Mouse (Mus musculus) hindbrain, embryonic 16.5 days (tissue): ENCODE measurements at regions not wholly inside any gene's neighbourhood (a gene's known extent, or its start where the extent isn't known, plus 50 kb on each side); places are given as distances from the start of the nearest gene placed in this dataset.

Experiments
- ATAC-seq: fragments of 200-750 bp; cut with Nextera tagmentation; 2 replicates; pipeline ENCODE4 v1.8.0; 2017; ENCODE audit warnings: moderate TSS enrichment, moderate library complexity
- H3K27ac ChIP-seq: fragments of 300-500 bp; sonication (generic); 2 replicates; pipeline ENCODE4 v1.5.1; 2014; ENCODE audit warnings: low read depth, mild to moderate bottlenecking, control low read depth, low read length, moderate library complexity
- H3K27me3 ChIP-seq: fragments of 300-500 bp; sonication (generic); replicated peaks from 2 replicates; pipeline ENCODE4 v1.6.1; 2014; ENCODE audit warnings: low read length; ENCODE audit not compliant: control insufficient read depth, insufficient read depth
- H3K36me3 ChIP-seq: fragments of 300-500 bp; sonication (generic); 2 replicates; pipeline ENCODE4 v1.6.1; 2014; ENCODE audit warnings: mild to moderate bottlenecking, low read length, moderate library complexity, mixed read lengths; ENCODE audit not compliant: control insufficient read depth, insufficient read depth
- H3K4me1 ChIP-seq: fragments of 300-500 bp; sonication (generic); 2 replicates; pipeline ENCODE4 v1.6.1; 2014; ENCODE audit warnings: low read depth, low read length; ENCODE audit not compliant: control insufficient read depth, insufficient read depth
- H3K4me2 ChIP-seq: fragments of 300-500 bp; sonication (generic); 2 replicates; pipeline ENCODE4 v1.6.1; 2014; ENCODE audit warnings: mild to moderate bottlenecking, low read length, control low read depth, moderate library complexity
- H3K4me3 ChIP-seq: fragments of 300-500 bp; sonication (generic); 2 replicates; pipeline ENCODE4 v1.5.1; 2014; ENCODE audit warnings: mild to moderate bottlenecking, low read length, control low read depth, moderate library complexity
- H3K9ac ChIP-seq: fragments of 300-500 bp; sonication (generic); 2 replicates; pipeline ENCODE4 v1.6.1; 2014; ENCODE audit warnings: low read depth, mild to moderate bottlenecking, control low read depth, low read length, moderate library complexity
- H3K9me3 ChIP-seq: fragments of 300-500 bp; sonication (generic); 2 replicates; pipeline ENCODE4 v1.6.1; 2014; ENCODE audit warnings: mild to moderate bottlenecking, low read length, moderate library complexity; ENCODE audit not compliant: control insufficient read depth
- WGBS: fragments of 180-500 bp; shearing (Covaris S2); extraction: QIAGEN DNeasy Blood & Tissue Kit; methylation state at CpG from one replicate; pipeline ENCODE4 v1.1.7; 2014; 5-methylcytosine and 5-hydroxymethylcytosine counted together

DNA sequence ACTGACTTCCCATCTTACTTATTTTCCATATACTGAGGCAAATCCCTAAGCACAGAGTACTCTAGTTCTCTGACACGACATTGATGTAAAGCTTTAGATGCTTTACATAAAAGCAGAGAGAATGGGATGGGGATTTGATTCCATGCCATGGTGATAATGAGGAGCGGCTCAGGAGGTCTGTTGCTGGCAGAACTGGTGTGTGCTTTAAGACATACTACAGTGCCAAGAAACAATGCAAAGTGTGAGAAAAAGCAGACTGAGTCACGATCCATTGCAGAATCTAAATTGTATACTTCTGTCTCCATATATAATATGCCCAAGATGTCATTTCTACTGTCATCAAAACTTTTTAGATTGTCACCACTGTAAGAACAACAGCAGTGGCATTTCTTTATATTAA is 155.5 kb upstream of the Prkd1 start:
- Histone ChIP-seq H3K27ac (no peak overlapping the region), H3K4me2 (no peak overlapping the region), H3K9ac (no peak overlapping the region), H3K9me3 (no peaks in the 10 kb centered on the region), H3K27me3 (no peaks in the 10 kb centered on the region), H3K36me3 (no peaks in the 10 kb centered on the region), H3K4me1 (no peaks in the 10 kb centered on the region), H3K4me3 (no peak overlapping the region)
- no peak for ATAC-seq
- 58% methylated on average over 3 of the region's 3 CpGs for WGBS

DNA sequence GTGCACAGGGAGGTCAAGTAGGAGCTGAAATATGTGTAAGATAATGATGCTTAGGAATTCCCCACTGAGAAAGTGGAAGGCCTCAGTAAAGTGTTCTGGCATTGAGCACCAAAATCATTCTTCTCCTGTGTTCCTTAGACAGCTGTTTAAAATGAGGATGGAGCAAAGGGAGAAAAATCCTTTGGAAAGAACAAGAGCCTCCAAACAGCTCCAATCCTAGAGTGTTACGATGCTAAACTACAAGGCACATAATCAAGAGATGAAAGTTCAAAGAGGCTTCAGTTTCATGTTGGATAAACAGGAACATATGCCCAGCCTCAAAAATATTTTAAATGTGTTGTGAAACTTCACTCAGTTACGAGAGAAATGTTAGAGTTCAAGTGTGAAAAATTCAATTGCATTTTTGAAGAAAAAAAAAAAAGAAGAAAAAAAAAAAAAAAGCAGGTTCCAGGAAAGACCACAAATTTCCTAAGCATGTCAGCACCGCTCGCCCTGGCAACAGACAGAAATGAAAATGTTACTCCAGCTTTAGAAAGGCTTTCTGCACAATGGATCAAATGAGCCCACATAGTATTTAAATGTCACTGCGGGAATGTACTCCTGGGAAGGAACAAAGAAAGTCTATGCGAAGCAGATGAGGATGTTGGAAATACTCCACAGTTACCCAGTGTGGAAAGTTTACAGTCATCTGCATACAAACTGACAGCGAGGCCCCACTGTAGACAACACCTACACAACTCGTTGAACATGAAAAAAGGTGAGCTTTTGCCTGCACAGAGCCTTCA is 116.5 kb upstream of the Prkd1 start:
- Histone ChIP-seq H3K4me1 (no peaks in the 10 kb centered on the region), H3K4me2 (no peak overlapping the region), H3K27ac (no peak overlapping the region), H3K36me3 (no peaks in the 10 kb centered on the region), H3K4me3 (no peak overlapping the region), H3K27me3 (no peaks in the 10 kb centered on the region), H3K9me3 (no peaks in the 10 kb centered on the region), H3K9ac (no peak overlapping the region)
- 52% methylated on average over 8 of the region's 8 CpGs for WGBS
- no peak for ATAC-seq

DNA sequence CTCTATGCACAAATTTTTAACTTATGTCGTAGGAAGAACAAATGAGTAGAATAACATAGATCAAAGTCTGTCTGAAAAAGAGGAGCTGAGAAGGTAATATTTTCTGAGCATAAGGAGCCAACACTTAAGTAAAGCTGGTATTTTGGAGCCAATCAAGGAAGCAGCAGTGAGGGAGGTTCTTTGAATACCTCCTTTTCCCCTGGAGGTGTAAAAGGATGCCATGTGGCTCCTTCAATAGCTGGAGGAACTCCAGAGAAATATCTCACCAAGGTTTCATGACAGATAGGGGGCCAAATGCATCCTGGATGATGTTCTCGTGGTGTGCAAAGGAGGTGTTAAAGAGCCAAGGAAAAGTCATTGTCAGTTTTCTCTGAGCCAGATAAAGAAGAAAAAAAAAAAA is 115.6 kb upstream of the Prkd1 start:
- no peaks in the 10 kb centered on the region for H3K4me1 ChIP-seq
- WGBS: 75% methylated on average over 2 of the region's 2 CpGs
- H3K4me2 ChIP-seq: no peak overlapping the region
- no peak overlapping the region for H3K27ac ChIP-seq
- H3K9me3 ChIP-seq: no peaks in the 10 kb centered on the region; the same call in 1 of the 2 replicates
- no peak overlapping the region for H3K4me3 ChIP-seq
- ATAC-seq: no peak
- H3K36me3 ChIP-seq: no peaks in the 10 kb centered on the region
- H3K9ac ChIP-seq: no peak overlapping the region
- H3K27me3 ChIP-seq: no peaks in the 10 kb centered on the region

DNA sequence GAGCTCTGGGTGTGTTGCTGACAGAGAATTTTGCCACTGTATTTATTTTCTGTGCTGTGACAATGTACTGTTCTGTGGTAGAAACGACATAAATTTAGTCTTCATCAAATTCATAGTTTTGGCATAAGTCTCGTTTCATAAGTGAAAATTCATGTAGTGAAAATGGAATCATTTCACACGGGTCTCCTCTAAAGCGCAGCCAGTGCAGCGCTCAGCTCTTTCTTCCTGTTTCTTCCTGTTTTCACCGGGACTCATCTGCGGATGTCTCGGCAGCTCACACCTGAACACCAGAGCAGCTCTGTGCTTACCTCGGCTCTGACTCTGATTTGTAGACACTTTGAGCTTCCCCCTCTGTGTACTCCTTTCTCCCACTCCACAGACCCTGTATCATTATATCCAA is 85.2 kb upstream of the Prkd1 start:
- no peak overlapping the region for H3K27ac ChIP-seq
- H3K27me3 ChIP-seq: no peaks in the 10 kb centered on the region
- H3K4me1 ChIP-seq: no peaks in the 10 kb centered on the region
- ATAC-seq: no peak
- H3K36me3 ChIP-seq: no peaks in the 10 kb centered on the region
- H3K9me3 ChIP-seq: no peaks in the 10 kb centered on the region
- H3K4me3 ChIP-seq: no peak overlapping the region
- WGBS: 82% methylated on average over 9 of the region's 9 CpGs
- H3K4me2 ChIP-seq: no peak overlapping the region
- H3K9ac ChIP-seq: no peak overlapping the region

DNA sequence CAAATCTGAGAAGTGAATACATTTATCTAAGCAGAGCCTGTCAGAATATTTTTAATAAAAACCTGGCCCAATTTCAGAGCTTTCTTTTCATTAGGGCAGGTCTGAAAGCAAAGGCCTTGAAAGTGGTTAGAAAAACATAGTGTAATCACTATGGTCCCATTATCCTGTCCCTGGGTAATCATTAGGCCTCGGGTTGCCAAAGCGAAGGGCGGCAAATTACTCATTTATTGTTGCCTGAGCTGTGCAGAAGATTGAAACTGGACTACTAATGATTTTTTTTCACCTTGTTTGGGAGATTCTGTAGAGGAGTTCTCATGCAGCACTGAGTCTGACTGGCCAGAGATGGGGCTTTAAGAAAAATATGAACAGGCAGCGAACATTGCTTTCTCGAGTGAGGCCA is 63.7 kb upstream of the Prkd1 start:
- no peak for ATAC-seq
- Histone ChIP-seq H3K9ac (no peak overlapping the region), H3K27ac (no peak overlapping the region), H3K27me3 (no peaks in the 10 kb centered on the region), H3K36me3 (no peaks in the 10 kb centered on the region), H3K4me2 (no peak overlapping the region), H3K4me3 (no peak overlapping the region), H3K4me1 (no peaks in the 10 kb centered on the region), H3K9me3 (no peaks in the 10 kb centered on the region)
- WGBS: 57% methylated on average over 5 of the region's 5 CpGs

DNA sequence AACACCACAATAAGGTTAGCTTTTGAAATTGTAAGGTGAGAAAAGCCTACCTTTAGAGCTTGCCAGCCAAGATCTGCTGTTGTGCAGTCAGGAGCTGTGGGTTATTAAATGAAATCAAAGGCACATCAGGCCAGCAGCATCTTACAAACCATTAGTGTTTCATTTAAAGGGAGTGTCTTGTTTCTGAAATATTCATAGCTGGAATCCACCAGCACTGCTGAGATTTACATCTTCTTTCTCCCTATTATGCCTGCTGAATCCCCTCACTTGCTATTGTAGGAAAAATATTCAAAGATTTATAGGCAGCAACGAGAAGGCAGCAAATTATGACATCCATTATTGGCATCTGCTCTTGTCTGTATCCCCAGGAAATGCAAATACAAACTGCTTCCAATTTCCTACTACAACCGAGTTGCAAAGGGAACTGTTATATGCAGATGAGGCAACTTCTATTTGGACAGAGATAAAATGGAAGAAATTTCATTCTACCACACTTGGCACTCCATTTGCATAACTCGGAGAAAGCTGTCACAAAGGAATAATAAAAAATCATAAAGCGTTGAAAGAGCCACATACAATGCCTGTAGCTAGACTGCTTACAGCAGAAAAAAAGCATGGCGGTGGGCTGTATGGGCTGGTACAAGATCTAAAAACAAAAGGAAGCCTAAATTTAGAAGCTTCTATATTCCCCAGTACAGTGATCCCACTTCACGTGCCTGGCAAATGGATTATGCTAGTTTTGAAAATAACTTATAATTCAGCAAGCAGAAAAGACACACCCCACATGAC is 60.3 kb upstream of the Prkd1 start:
- no peaks in the 10 kb centered on the region for H3K4me1 ChIP-seq
- H3K4me2 ChIP-seq: no peak overlapping the region
- ATAC-seq: peak; percentile 68
- H3K27me3 ChIP-seq: no peaks in the 10 kb centered on the region
- H3K27ac ChIP-seq: no peak overlapping the region
- H3K9me3 ChIP-seq: no peaks in the 10 kb centered on the region
- H3K9ac ChIP-seq: no peak overlapping the region
- no peak overlapping the region for H3K4me3 ChIP-seq
- WGBS: 48% methylated on average over 6 of the region's 6 CpGs
- H3K36me3 ChIP-seq: no peaks in the 10 kb centered on the region

DNA sequence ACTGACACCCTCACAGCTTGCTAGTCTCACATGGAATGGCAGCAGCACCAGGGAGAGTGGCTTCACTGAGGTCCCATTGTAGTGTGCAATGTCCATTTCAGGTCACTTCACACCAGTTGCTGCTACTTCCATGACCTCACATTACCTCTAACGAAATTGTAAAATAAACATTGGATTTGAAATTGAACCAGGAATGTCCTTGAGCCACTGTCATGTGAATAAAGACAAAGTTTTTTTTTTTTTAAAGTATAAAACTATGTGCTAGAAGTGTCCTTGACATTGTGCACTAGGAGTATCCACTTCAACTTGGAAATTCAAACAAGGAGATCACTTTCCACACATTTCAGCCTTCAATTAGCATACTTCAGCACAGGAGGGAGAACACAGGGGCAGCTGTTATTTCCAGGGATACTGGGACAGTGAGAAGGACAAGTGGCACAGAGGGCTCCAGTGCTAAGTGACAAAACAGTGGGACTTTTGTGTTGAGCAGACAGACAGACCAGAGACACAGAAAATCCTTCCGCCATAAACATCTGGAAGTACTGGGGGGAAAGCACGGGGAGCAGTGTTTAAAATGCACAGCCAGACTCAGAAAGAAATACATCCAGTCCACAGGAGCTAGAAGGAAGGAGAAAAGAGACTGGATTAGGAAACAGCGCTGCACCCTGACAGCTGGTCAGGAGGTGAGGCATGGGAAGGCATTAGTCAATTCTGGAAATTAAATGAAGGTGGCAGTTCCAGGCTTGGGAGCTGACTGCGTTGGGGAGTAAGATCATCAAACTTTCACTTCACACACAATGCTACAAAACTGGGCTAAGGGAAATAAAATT is 49.9 kb upstream of the Prkd1 start:
- Histone ChIP-seq H3K9ac (no peak overlapping the region), H3K4me1 (no peaks in the 10 kb centered on the region), H3K27me3 (no peaks in the 10 kb centered on the region), H3K36me3 (no peaks in the 10 kb centered on the region), H3K9me3 (no peaks in the 10 kb centered on the region), H3K4me2 (no peak overlapping the region), H3K4me3 (no peak overlapping the region), H3K27ac (no peak overlapping the region)
- 60% methylated on average over 5 of the region's 5 CpGs for WGBS
- ATAC-seq: peak; percentile 68; the same call in 1 of the 2 replicates
